Comparison of ENCODE assay signal across 14 mouse cellular contexts in the genomic region with DNA sequence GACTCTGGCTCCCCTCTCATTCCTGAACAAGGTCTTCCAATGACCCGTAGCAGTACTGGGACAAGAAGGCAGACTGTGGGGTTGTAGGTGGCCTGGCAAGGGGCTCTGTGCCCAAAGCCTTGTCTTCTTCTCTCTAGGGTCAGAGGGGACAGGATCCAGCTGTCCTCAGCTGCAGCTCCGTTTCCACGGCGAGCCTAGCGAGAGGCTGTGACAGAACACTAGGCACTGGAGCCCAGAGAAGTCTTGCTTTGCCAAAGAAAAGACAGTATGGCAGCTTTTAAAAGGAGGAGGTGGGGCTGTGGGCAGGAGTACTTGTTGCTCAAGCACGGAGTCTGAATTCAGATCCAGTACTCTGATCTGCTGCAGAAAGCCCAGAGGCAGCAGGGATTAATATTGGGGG. TPM values are rescaled to one million over a fixed set of nuclear protein-coding genes. Genes with fewer than 3 reads are reported as not detected.
DNase-seq lines count a peak whose midpoint lies in the region; ATAC-seq and TF ChIP-seq lines count a peak whose summit lies in the region.
"Had no signal": no experiment of that assay in that cellular context is flagged by ENCODE, and none has a peak within 500 bp of the region (broad histone marks: within the 10 kb centered on the region; RNA-seq: fewer than 3 reads in every experiment).

No protein-coding gene starts in this region.

- no peak for TF ChIP-seq CTCF in hindbrain, postnatal 0 days (IDR thresholded peaks at IDR 0.05; ENCODE audit: low read depth)

- peak; percentile 40 for DNase-seq in hindbrain, postnatal 0 days (ENCODE audit: low spot score)
- no peak for DNase-seq in hindbrain, embryonic 14.5 days (ENCODE audit: low spot score)
- peak; percentile 43 to 45 for DNase-seq in right cerebral cortex, postnatal 10 days (ENCODE audit: low spot score in 2 of 2)
- no peak for DNase-seq in right cerebral cortex, postnatal 14 days
- DNase-seq in kidney, postnatal 4 days = peak; percentile 61 to 65
- no peak for DNase-seq in cerebellum, adult 18-20 months
- DNase-seq in cerebellum, adult 9-10 months = no peak
- DNase-seq in thymus, adult 18-20 months = no peak
- DNase-seq: right cerebral cortex, postnatal 4 days; thymus, postnatal 36 days had no signal

- WGBS in hindbrain, postnatal 0 days = 11% methylated on average over 6 of the region's 6 CpGs
- WGBS in hindbrain, embryonic 14.5 days = 22% methylated on average over 6 of the region's 6 CpGs

- H3K9ac ChIP-seq in hindbrain, postnatal 0 days (replicated peaks; ENCODE audit: low read length) = no peak overlapping the region
- no peak overlapping the region for H3K9ac ChIP-seq in hindbrain, embryonic 14.5 days
- H3K9ac ChIP-seq: heart, embryonic 15.5 days; neural tube, embryonic 12.5 days had no signal

- 0 out of 2 replicates have a peak overlapping the region, but pooled peaks have one; percentile 6 for H3K27ac ChIP-seq in hindbrain, postnatal 0 days
- H3K27ac ChIP-seq in hindbrain, embryonic 14.5 days = no peak overlapping the region
- H3K27ac ChIP-seq: heart, embryonic 15.5 days; macrophage; neural tube, embryonic 12.5 days had no signal

- H3K27me3 ChIP-seq in hindbrain, postnatal 0 days (ENCODE audit: insufficient read depth, low read length) = no peaks in the 10 kb centered on the region
- H3K27me3 ChIP-seq in hindbrain, embryonic 14.5 days (ENCODE audit: control insufficient read depth, insufficient read depth, low read length) = no peaks in the 10 kb centered on the region
- H3K27me3 ChIP-seq: heart, embryonic 15.5 days; neural tube, embryonic 12.5 days had no signal

- no peak for ATAC-seq in hindbrain, postnatal 0 days
- no peak for ATAC-seq in hindbrain, embryonic 14.5 days (ENCODE audit: low FRiP score)
- ATAC-seq: activated CD4-positive, CD25-positive, alpha-beta regulatory T cell, adult 4 months had no signal

- H3K4me2 ChIP-seq in hindbrain, postnatal 0 days (ENCODE audit: low read depth, low read length) = no peak overlapping the region
- H3K4me2 ChIP-seq in hindbrain, embryonic 14.5 days (replicated peaks) = no peak overlapping the region
- H3K4me2 ChIP-seq: heart, embryonic 15.5 days; neural tube, embryonic 12.5 days had no signal

- no peak overlapping the region for H3K4me3 ChIP-seq in hindbrain, postnatal 0 days (ENCODE audit: low read length)
- no peak overlapping the region for H3K4me3 ChIP-seq in hindbrain, embryonic 14.5 days (replicated peaks; ENCODE audit: low read length)
- H3K4me3 ChIP-seq: heart, embryonic 15.5 days; neural tube, embryonic 12.5 days had no signal

- peaks cover 8% of the 10 kb centered on the region for H3K4me1 ChIP-seq in hindbrain, postnatal 0 days (ENCODE audit: insufficient read depth, low read length)
- peaks cover 10% of the 10 kb centered on the region; the same call in 1 of the 2 replicates for H3K4me1 ChIP-seq in hindbrain, embryonic 14.5 days (replicated peaks; ENCODE audit: control insufficient read depth, insufficient read depth, low read length)

- H3K9me3 ChIP-seq in hindbrain, postnatal 0 days (ENCODE audit: low read length) = no peaks in the 10 kb centered on the region
- no peaks in the 10 kb centered on the region for H3K9me3 ChIP-seq in hindbrain, embryonic 14.5 days (ENCODE audit: control insufficient read depth, low read length)
- H3K9me3 ChIP-seq: heart, embryonic 15.5 days; neural tube, embryonic 12.5 days had no signal

- H3K36me3 ChIP-seq in hindbrain, postnatal 0 days (ENCODE audit: insufficient read depth, low read length) = no peaks in the 10 kb centered on the region
- H3K36me3 ChIP-seq in hindbrain, embryonic 14.5 days (replicated peaks; ENCODE audit: control insufficient read depth, insufficient read depth) = no peaks in the 10 kb centered on the region
- H3K36me3 ChIP-seq: heart, embryonic 15.5 days; neural tube, embryonic 12.5 days had no signal

RNA-seq across cellular contexts. Expression of a gene that starts 36.8 kb away (rescaled TPM):
- not detected in 2 replicates for total RNA-seq in hindbrain, postnatal 0 days (2014; rRNA removed)
- polyA plus RNA-seq in hindbrain, postnatal 0 days (2015; fragmentation: Nextera tagmentation; extraction: Ambion mirVana) = 0.51 and 0.64 TPM in 2 replicates
- not detected in 2 replicates for polyA plus RNA-seq in hindbrain, embryonic 14.5 days (2014; fragmentation: Nextera tagmentation; extraction: Ambion mirVana)
- polyA plus RNA-seq: activated CD4-positive, CD25-positive, alpha-beta regulatory T cell, adult 4 months; macrophage; neural tube, embryonic 12.5 days had no signal

Comparison
In these comparisons a context has a peak if more than half of its experiments do, and no peak if none do; other contexts are left out.
1. DNase-seq: peak in hindbrain, postnatal 0 days (single experiment), right cerebral cortex, postnatal 10 days (2 of 2) and kidney, postnatal 4 days (2 of 2); none in hindbrain, embryonic 14.5 days (single experiment), right cerebral cortex, postnatal 14 days (single experiment), cerebellum, adult 18-20 months (0 of 2), cerebellum, adult 9-10 months (single experiment) and thymus, adult 18-20 months (0 of 2).